Comparison of ENCODE assay signal across 10 mouse cellular contexts in the genomic region with DNA sequence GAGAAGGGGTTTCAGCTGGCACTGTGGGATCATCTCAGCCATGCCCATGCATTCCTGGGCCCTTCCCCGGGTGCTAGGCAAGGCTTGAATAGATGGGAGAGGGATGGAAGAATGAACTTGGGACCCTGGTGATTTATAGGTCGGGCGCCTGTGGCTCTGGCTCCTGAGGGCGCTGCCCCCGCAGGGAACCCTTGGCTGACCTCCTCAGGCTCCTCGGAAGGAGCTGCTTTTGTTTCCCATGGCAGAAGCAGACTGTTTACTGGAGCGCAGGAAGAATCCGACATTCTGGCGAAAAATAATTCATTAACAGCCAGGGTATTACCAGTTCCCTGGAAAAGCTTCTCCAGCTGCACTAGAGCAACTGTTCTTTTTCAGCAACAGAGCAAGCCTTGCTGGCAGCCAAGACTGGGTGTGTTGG. TPM values are rescaled to one million over a fixed set of nuclear protein-coding genes. Genes with fewer than 3 reads are reported as not detected.
A peak's percentile ranks its signal among the peaks of the same experiment; 100 is the strongest.
DNase-seq lines count a peak whose midpoint lies in the region; ATAC-seq lines count a peak whose summit lies in the region.
"Had no signal": no experiment of that assay in that cellular context is flagged by ENCODE, and none has a peak within 500 bp of the region (broad histone marks: within the 10 kb centered on the region; RNA-seq: fewer than 3 reads in every experiment).

No protein-coding gene starts in this region.

- no peaks in the 10 kb centered on the region for H3K36me3 ChIP-seq in midbrain, embryonic 13.5 days
- H3K36me3 ChIP-seq in midbrain, embryonic 10.5 days, result no peaks in the 10 kb centered on the region
- no peaks in the 10 kb centered on the region for H3K36me3 ChIP-seq in kidney, embryonic 14.5 days (ENCODE audit: control insufficient read depth, insufficient read depth, low read length)
- H3K36me3 ChIP-seq in neural tube, embryonic 13.5 days, result no peaks in the 10 kb centered on the region

- ATAC-seq in midbrain, embryonic 13.5 days, result no peak
- peak; percentile 86 for ATAC-seq in kidney, embryonic 14.5 days (ENCODE audit: low FRiP score, low TSS enrichment)
- ATAC-seq in neural tube, embryonic 13.5 days (ENCODE audit: low read depth), result peak; percentile 58
- ATAC-seq: liver, postnatal 0 days had no signal

- peak; percentile 12 for DNase-seq in gastrocnemius, adult 18-20 months (ENCODE audit: low spot score)
- DNase-seq in gastrocnemius, postnatal 25 days, result no peak
- no peak for DNase-seq in midbrain, embryonic 10.5 days (ENCODE audit: low spot score)
- DNase-seq in embryo, embryonic 9.5 days (ENCODE audit: extremely low spot score), result no peak
- DNase-seq in frontal cortex, postnatal 25 days (ENCODE audit: low spot score in 2 of 2), result no peak
- DNase-seq: liver, postnatal 0 days had no signal

- no peak overlapping the region for H3K9ac ChIP-seq in midbrain, embryonic 13.5 days (replicated peaks)
- H3K9ac ChIP-seq in kidney, embryonic 14.5 days (ENCODE audit: low read depth, low read length), result no peak overlapping the region
- peak overlapping the region; percentile 31; the same call in 1 of the 2 replicates for H3K9ac ChIP-seq in neural tube, embryonic 13.5 days
- H3K9ac ChIP-seq: liver, postnatal 0 days had no signal

- WGBS in midbrain, embryonic 13.5 days, result 19% methylated on average over 9 of the region's 9 CpGs
- 18% methylated on average over 9 of the region's 9 CpGs for WGBS in midbrain, embryonic 10.5 days
- WGBS in kidney, embryonic 14.5 days, result 23% methylated on average over 9 of the region's 9 CpGs
- WGBS in neural tube, embryonic 13.5 days, result 17% methylated on average over 9 of the region's 9 CpGs

- H3K27ac ChIP-seq in midbrain, embryonic 13.5 days, result peak overlapping the region; percentile 30; the same call in 1 of the 2 replicates
- H3K27ac ChIP-seq in midbrain, embryonic 10.5 days (replicated peaks), result no peak overlapping the region
- no peak overlapping the region for H3K27ac ChIP-seq in kidney, embryonic 14.5 days (ENCODE audit: low read depth, low read length)
- peak overlapping the region; percentile 65 for H3K27ac ChIP-seq in neural tube, embryonic 13.5 days (replicated peaks)

- peaks cover 14% of the 10 kb centered on the region for H3K4me1 ChIP-seq in midbrain, embryonic 13.5 days (replicated peaks)
- H3K4me1 ChIP-seq in midbrain, embryonic 10.5 days, result peaks cover 13% of the 10 kb centered on the region
- 0 out of 2 replicates have a peak, but pooled peaks cover 2% of the 10 kb centered on the region for H3K4me1 ChIP-seq in kidney, embryonic 14.5 days (ENCODE audit: control insufficient read depth, insufficient read depth, low read length)
- H3K4me1 ChIP-seq in neural tube, embryonic 13.5 days (replicated peaks), result peaks cover 66% of the 10 kb centered on the region

- H3K4me3 ChIP-seq in midbrain, embryonic 13.5 days (replicated peaks), result no peak overlapping the region
- no peak overlapping the region for H3K4me3 ChIP-seq in midbrain, embryonic 10.5 days
- no peak overlapping the region for H3K4me3 ChIP-seq in kidney, embryonic 14.5 days (ENCODE audit: low read length)
- no peak overlapping the region for H3K4me3 ChIP-seq in neural tube, embryonic 13.5 days

- H3K4me2 ChIP-seq in midbrain, embryonic 13.5 days (replicated peaks), result peak overlapping the region; percentile 32; the same call in 1 of the 2 replicates
- H3K4me2 ChIP-seq in kidney, embryonic 14.5 days (replicated peaks; ENCODE audit: low read depth, low read length), result peak overlapping the region; percentile 17
- peak overlapping the region; percentile 43 for H3K4me2 ChIP-seq in neural tube, embryonic 13.5 days

- H3K27me3 ChIP-seq in midbrain, embryonic 13.5 days, result peaks cover 71% of the 10 kb centered on the region
- peaks cover 100% of the 10 kb centered on the region for H3K27me3 ChIP-seq in midbrain, embryonic 10.5 days (ENCODE audit: low read depth, poor library complexity, severe bottlenecking)
- H3K27me3 ChIP-seq in kidney, embryonic 14.5 days (ENCODE audit: control insufficient read depth, insufficient read depth, low read length), result no peaks in the 10 kb centered on the region; the same call in 1 of the 2 replicates
- peaks cover 70% of the 10 kb centered on the region for H3K27me3 ChIP-seq in neural tube, embryonic 13.5 days

- H3K9me3 ChIP-seq in midbrain, embryonic 13.5 days, result no peaks in the 10 kb centered on the region
- H3K9me3 ChIP-seq in midbrain, embryonic 10.5 days (replicated peaks), result no peaks in the 10 kb centered on the region
- H3K9me3 ChIP-seq in kidney, embryonic 14.5 days (ENCODE audit: control insufficient read depth, low read length), result no peaks in the 10 kb centered on the region
- no peaks in the 10 kb centered on the region for H3K9me3 ChIP-seq in neural tube, embryonic 13.5 days

RNA-seq across cellular contexts. Expression of a gene that starts 6.5 kb away (rescaled TPM):
- total RNA-seq in gastrocnemius, adult 18-20 months (2021), result 10 to 100 TPM; 28.3 to 30.3 TPM
- 10 to 100 TPM; 21.1 to 21.4 TPM for total RNA-seq in gastrocnemius, postnatal 25 days (2021)
- 11.0 and 12.0 TPM in 2 replicates for polyA plus RNA-seq in midbrain, embryonic 13.5 days (2015; fragmentation: Nextera tagmentation; extraction: Ambion mirVana)
- polyA plus RNA-seq in midbrain, embryonic 10.5 days (2016; fragmentation: Nextera tagmentation; extraction: Ambion mirVana), result 1.9 and 3.3 TPM in 2 replicates
- 5.1 and 6.2 TPM in 2 replicates for polyA plus RNA-seq in kidney, embryonic 14.5 days (2014; fragmentation: Nextera tagmentation; extraction: Ambion mirVana)
- 18.7 and 21.9 TPM in 2 replicates for polyA plus RNA-seq in neural tube, embryonic 13.5 days (2015; fragmentation: Nextera tagmentation; extraction: Ambion mirVana)
- total RNA-seq: common myeloid progenitor, adult 5-6 weeks had no signal

Comparison
In these comparisons a context has a peak if more than half of its experiments do, and no peak if none do; other contexts are left out.
1. H3K27ac ChIP-seq: peak in midbrain, embryonic 13.5 days (single experiment) and neural tube, embryonic 13.5 days (single experiment); none in midbrain, embryonic 10.5 days (single experiment) and kidney, embryonic 14.5 days (single experiment).
2. Peak in every context shown above with its lines, with median percentiles within 50 percentile points of each other: H3K4me2 ChIP-seq.